Mouse (Mus musculus) limb, embryonic 10.5 days (tissue): ENCODE results near the gene Idh2. TPM values are rescaled to one million over a fixed set of nuclear protein-coding genes. Genes with fewer than 3 reads are reported as not detected.

Source experiments
- polyA plus RNA-seq: library from polyadenylated mRNA; unstranded; fragments of >200 nt; fragmentation: Nextera tagmentation; extraction: Ambion mirVana; gene quantifications from 2 replicates; pipeline ENCODE4 v1.2.1, GENCODE M21; 2016

Idh2 gene
- polyA plus RNA-seq, 1 experiment from 2014 or later = 582 TPM

Other genes with a start within 250 kb of the Idh2 start
- 41.7 and 44.4 TPM in 2 replicates for gene Ap3s2, start 194.7 kb downstream of the Idh2 start, polyA plus RNA-seq
- 14.3 and 16.1 TPM in 2 replicates for gene Arpin, start 180.0 kb downstream of the Idh2 start, polyA plus RNA-seq
- 19.4 and 19.7 TPM in 2 replicates for gene Zfp710, start 90.6 kb downstream of the Idh2 start, polyA plus RNA-seq
- 8.1 and 9.9 TPM in 2 replicates for gene Sema4b, start 71.4 kb upstream of the Idh2 start, polyA plus RNA-seq
- 68.6 and 75.3 TPM in 2 replicates for gene Cib1, start 117.4 kb upstream of the Idh2 start, polyA plus RNA-seq
- 7.2 and 7.5 TPM in 2 replicates for gene Gdpgp1, start 117.5 kb upstream of the Idh2 start, polyA plus RNA-seq
- gene Ttll13, start 131.0 kb upstream of the Idh2 start, polyA plus RNA-seq = 0.50 and 0.61 TPM in 2 replicates
- 42.5 and 45.7 TPM in 2 replicates for gene Ngrn, start 145.8 kb upstream of the Idh2 start, polyA plus RNA-seq
- gene Vps33b, start 154.3 kb upstream of the Idh2 start, polyA plus RNA-seq = 15.2 and 17.9 TPM in 2 replicates
- 160 and 172 TPM in 2 replicates for gene Prc1, start 179.1 kb upstream of the Idh2 start, polyA plus RNA-seq
- gene Rccd1, start 209.1 kb upstream of the Idh2 start, polyA plus RNA-seq = 11.6 and 12.0 TPM in 2 replicates
- 51.8 and 53.3 TPM in 2 replicates for gene Unc45a, start 225.6 kb upstream of the Idh2 start, polyA plus RNA-seq
- 21.0 and 25.6 TPM in 2 replicates for gene Hddc3, start 227.7 kb upstream of the Idh2 start, polyA plus RNA-seq